Mouse (Mus musculus) cerebellum, adult 11 months (tissue): ENCODE data around the gene Pxdn.

Experiments used
- DNase-seq: peaks from one replicate; pipeline ENCODE4 v3.0.0; 2022

Pxdn gene

DNA sequence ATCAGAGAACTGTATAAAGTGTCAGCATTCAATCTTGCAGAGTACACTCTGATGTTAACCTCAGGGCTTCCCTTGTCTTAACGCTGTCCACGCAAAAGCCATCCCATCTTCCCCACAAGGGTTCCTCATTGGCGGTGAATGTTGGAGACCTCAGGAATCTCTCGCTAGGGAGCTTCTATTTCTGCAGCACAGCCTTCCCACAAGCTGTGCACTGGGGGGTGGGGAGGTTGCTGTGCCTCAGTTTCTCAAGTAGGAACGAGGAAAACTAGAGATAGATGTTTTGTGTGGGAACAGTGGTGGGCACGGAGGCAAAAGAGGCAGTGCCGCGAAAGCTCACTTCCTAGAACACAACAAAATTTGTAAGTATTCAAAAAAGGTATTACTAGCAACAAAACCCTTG, at the start of gene Pxdn:
Gene Pxdn (plus strand): TSS at position 301 of the 400 bp plus-strand sequence.
- DNase-seq: no peak

DNA sequence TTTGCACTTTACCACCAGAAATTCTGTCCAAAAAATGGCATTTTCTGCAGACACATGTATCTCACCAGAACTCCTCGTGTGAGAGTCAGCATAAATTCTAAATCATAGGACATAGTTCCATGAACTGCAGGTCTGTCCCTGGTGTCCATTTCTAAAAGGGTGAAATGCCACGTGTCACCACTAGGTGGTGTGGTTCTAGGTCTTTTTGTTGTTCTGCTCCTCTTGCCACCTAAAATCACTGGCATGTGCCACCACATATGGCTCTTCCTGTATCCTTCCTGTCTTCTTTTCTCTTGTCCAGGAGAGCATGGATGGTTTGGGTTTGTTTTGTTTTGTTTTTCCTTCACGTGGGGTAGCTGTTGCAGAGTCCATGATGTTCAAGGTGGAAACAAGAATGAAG, 42.7 kb upstream of the Pxdn start:
- no peak for DNase-seq

DNA sequence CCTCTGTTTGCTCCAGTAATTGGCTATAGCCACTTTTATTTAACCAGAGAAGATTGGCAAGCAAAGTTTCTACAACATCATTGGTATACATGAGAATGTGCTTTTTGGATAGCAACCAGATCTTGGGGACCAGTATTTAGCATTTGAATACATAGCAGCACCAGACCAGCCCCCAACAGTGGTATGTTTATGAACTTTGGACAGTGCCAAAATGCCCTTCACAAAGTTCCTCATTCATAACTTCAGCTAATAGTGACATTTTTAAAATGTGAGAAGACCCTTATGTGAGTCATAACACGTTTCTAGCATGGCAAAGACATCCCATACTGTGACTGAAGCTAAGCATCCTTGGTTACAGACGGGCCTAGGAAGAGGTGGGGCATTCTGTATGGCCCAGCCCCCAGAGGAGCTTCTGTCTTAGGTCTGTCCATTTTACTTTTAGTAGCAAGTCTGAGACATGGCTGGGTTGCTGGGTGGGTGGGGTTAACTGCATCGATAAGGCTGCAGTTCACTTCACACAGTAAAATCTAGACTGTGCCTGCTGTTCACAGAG, 39.8 kb upstream of the Pxdn start:
- no peak for DNase-seq

DNA sequence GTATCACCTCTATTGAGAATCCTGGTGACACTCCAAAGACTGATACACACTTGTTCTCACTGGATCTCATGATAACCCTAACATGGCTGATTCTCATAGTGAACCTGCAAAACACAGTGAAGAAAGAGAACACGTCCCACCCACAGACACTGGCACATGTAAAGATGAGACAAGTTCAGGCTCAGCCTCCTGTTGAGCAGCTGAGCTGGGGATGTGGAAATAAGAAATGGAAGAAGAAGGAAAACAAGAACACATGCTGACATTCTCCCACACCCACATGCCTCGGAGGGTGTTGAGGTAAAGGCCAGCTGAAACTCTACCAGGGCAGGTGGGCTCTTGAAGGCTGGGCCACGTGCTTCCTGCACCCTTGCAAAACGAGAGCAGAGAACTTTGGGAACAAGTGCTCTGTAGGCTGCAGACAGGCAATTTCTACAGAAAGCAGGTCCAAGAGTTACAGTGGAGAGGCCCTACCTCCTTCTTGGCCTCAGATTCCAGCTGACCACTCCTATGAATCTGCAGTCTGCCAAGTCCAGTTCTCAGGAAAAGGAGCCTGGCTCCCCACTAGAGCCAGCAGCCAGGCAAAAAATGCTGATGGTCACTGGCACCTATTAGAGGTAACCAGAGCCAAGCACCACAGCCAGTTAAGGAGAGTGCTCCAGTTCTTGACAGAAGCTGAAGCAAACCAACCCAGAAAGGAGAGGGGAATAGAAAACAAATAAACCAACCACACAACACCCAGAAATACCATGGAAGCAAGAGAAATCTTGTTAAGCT, 33.1 kb upstream of the Pxdn start:
- no peak for DNase-seq

DNA sequence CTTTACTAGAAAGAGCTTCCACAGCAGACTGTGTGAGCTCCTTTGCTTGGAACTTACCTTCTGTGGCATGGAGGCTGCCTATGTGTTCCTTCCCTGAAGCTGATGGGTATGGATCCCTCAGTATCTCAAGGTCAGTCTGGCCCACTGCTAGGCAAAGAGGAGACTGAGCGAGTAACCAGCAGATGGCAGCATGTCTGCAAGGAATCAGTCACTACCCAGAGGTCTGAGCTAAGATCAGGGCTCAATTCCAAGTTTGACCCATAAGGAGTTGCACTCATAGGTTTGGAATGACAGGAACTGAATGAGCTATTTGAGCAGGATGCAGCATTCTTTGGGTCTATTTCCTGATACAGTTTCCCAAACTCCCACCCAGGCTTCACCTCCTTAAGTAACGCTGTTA, 30.4 kb upstream of the Pxdn start:
- DNase-seq: no peak

DNA sequence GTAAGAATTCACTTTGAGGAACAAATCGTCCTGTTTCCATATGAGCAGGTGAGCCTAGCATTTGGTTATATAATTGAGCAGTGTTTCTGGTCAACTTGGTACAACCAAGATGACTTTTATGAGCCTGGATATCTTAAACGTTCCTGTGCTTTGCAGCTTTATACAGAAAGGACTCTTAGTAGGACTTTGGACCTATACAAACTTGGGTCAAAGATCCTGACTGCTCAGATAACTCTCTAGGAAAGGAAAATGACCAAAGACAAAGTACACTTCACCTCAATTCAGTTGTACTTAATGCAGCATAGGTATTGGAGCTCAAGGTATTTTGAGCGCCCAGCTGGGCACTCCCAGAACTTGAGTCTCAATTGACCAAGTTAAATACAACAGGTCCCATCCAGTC, 21.3 kb upstream of the Pxdn start:
- no peak for DNase-seq

DNA sequence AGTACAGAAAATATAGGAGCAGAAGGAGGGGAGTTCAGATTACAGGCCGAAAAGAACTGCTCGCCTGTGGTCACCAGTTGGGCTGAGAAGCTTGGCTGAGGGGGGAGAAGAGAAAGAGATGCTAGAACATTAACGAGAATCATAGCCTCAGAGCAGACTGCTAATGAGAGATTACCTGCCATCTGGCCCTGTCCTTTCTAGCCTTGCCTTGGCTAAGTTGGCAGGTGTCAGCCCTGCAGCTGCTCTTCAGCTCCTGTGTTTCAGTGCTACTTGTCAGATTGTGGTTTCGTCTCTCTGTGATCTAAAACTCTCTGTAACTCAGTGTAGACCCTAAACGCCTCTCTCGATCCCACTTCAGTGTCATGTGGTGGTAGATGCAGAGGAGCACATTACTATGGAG, 20.6 kb upstream of the Pxdn start:
- no peak for DNase-seq

DNA sequence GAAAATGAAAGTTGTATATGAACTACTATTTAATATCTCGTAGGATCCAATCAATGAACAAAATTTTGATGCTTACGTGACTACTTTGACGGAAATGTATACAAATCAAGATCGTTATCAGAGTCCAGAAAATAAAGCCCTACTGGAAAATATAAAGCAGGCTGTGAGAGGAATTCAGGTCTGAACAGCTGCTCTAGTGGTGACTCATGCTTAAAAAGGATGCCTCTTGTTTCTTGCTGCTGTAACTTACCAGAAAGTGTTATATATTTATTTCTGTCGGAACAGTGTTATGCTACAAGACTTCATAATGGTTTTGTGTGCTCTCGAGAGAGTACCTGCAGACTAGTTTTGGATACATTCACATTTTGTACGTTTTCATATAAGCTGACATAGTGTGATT, 17.1 kb upstream of the Pxdn start:
- no peak for DNase-seq

DNA sequence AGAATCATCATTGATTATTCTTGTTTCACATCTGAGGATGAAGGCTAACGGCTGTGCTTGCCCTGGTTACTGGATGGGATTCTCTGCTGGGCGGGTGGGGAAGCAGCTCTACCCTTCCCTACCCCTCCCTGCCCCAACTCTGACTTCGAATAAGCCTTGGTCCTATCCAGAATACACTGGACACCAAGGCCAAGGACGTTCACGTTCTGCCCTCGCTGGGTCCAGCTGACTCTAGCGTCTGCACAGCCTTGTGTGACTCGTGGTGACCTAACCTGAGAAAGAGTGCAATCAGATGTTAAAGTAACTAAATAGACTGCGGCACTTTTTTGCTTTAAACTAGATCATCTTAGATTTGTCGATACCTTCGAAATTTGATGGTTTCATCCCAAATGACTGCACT, 15.9 kb upstream of the Pxdn start:
- no peak for DNase-seq

DNA sequence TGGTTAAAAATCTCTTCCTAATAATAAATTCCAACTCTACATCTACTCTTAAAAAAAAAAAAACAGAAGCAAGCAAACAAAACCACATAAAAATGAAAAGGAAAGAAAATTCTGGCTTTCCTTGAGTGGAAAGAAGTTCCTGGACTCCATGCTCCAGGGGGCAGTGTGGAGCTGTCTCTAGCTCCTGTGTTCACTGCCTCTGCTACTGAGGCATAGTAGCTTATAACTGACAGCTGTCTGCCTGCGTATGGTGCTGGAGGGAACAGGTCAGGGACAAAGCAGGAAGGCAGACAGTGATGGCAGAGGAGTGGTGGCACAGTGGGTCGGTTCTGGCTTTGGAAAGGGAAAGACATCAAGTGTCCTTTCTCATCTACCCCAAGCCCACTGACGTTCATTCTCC, 10.5 kb upstream of the Pxdn start:
- DNase-seq: no peak

DNA sequence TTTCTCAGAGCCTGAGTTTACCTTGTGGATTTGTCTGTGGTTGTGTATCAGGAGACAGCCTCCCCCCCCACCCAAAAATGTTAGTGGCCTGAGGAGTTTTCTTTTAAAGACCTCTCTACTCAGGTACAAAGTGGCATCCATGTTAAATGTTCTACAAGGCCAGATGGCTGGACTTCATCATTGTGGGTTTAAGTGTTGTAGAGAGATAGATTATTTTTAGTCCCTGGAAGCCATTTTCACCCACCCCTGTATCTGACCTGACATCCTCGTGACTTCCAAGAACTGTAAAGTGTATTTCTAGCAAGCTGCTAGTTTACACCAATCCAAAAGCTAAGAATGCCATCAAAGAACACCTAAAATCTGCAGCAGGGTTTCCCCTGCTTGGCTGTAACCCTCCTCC, 6.8 kb upstream of the Pxdn start:
- no peak for DNase-seq

DNA sequence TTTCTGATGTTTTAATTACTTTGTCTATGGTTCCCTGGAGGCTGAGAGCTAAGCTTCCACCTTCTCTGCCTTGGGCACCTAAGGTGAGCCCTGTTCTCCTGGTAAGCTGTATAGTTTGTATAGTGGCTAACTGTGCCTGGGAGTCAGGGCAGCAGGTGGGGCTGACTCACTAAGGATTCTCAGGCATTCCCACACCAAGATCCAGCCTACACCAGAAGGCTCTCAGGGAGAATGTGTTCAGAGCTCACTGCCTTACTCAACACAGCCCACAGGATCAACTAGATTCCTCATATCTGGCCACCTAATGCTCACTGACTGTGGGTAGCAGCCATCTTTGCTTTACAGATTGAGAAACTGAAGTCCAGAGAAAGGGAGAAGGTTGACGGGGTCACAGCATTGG, 4.5 kb upstream of the Pxdn start:
- no peak for DNase-seq

DNA sequence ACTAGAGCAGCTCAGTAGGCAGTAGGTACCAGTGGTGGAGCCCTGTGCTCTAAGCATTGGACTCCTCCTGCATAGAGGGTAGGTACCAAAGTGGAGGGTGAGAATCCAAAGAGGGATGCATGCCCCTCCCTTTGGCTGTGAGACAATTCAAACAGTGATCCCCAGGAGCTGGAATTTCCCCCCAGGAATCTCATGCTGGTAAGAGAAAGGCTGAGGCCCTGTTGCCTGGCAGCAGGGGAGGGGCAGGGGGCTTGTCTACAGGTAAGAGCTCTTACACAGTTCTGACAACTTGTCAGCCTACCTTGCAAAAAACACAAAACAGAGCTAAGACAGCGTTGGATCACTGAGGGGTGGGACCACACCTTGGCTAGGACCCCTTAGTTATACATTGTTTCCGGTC, 3.9 kb upstream of the Pxdn start:
- DNase-seq: no peak

DNA sequence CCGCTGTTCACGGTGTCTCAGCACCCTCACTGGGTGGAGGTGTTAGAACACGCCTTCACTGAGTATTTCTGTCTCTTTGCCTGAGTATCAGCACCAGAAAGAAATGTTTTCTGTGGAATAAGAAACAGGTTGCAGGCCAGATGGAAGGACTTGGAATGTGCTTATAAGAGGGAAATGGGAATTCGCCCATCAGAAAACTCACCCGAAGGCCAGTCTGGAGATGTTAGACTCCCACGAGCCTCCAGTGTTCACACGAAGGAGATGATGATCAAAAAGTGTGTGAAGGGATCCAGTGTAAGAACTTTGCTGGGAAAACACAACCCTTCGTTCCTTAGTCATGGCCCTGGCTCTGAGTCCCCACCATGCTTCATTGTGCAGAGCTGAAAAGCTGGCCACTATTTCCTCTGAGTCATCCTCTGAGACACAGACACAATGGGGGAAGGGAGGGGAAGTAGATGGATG, 3.3 kb upstream of the Pxdn start:
- DNase-seq: no peak

DNA sequence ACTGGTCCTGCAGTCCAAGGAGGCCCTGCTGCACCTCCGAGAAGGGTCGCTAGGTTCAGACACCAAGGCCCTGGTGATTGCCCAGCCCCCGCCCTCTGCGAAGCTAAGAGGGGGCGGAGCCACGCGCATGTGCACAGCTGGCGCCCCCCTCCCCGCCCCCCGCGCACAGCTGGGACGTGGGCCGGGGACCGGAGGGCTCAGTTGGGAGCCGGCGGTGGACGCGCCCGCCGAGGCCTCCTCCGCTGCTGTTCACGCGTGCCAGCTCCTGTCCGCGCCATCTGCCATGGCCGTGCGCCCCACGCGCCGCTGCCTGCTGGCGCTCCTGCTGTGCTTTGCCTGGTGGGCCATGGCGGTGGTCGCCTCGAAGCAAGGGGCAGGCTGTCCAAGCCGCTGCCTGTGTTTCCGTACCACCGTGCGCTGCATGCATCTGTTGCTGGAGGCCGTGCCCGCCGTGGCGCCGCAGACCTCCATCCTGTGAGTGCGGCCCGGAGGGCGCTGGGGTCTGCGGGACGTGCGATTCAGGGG, 505 bp downstream of the Pxdn start:
- DNase-seq: no peak

DNA sequence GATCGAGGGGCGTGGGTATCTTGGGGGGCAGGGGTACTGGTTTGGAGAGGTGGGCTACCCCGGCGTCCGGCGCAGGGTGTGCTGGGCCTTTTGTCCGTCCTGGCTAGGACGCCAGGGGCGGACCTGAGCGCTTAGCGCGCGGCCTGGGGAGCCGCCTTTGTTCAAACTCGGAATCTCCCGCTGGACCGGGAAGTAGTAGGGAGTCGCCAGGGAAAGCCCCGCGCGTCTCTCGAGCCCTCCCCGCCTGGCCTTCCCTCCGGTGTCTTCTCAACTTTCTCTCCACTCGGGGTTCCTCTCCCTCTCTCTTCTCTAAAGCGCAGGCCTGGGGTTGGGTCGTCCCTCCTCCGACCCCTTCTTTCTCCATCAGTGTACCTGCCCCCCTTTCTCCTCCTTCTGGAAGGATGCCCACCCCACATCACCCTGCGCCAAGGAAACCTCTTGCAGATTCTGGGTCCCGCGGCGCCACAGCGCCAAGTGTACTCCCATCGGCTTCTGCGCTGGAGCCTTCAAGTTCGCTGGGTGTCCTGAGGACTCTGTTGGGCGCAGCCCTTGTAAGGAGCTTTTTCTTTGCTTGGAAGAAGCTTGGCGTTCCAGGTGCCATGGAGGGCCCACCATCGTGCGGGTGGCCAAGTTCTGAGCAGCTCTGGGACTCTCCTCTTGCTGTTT, 1.1 kb downstream of the Pxdn start:
- no peak for DNase-seq

DNA sequence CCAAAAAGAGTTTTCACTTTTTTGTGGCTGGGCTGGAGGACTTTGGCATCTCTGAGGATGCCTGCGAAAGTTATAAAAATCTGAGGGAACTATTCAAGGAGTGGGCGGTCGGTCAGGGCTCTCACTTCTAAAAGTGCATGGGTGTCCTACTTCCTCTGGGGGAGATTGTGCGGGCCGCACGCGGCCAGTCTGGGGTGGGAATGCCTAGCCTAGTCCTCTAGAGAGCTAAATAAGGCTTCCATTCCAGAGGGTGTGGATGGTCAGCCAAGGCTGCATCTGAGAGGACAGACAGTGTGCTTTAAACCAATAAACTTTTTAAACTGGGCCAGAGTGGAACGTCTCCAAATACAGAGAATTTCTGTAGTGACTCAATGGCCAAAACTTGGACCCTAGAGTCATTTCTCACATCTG, 1.9 kb downstream of the Pxdn start:
- no peak for DNase-seq

DNA sequence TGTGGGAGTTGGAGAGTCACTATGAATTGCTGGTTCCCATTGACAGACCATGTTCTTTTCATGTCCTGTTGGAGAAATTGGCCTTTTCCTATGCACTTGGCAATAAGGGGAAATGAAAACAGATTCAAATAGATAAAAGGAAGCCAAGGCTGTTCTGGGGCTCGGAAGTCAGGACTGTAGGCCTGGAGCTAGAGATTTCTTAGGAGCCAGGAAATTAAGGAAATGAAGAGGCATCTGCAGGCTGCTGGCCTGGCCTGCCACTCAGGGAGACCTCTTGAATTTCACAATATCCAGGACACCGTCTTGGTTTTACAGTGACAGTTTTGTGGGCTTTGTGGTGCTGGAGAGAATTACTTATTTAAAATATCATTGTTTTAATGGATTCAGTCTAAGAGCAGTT, 5.0 kb downstream of the Pxdn start:
- no peak for DNase-seq

DNA sequence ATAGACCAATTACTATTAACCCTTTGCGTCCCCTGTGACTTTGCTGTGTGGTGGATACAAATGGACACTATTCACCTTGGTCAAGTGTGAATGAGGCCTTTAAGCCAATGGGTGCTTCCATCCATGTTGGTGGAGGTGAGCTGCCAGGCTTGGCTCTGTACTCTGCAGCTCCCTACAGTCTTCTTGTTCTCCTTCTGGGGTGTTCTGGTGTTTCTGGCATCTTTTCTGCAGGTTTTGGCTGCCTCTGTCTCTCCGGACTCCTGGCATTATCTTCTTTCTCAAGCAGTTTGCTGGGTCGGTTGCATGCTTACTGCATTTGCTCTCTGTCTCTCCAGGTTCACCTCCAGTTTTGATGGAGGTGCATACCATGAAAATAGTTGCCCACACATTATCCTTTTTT, 7.2 kb downstream of the Pxdn start:
- DNase-seq: no peak

DNA sequence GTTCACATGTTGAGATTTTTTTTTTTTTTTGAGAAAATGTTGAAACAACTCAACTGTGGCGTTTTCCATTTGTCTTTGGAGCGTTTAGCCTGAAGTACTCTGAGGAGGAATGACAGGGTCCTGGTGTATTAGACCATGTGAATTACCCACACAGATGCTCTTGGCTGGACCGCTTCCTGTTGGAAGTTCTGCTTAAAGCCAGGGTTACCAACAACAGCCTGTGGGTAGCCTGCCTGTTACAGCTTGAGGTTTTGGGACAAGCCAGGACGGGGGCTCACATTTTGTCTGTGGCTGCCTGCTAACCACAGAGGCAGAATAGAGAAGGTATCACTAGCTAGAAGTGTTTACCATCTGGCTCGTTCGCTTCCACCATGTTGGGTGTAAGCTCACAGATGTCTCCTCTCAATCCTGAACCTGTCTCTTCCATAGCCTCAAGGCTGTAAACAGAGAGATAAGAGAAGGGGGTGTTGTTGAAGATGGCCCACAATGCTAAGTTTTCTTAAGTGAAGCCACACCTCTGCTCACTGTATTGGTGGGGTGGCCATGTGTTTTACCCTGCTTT, 7.9 kb downstream of the Pxdn start:
- no peak for DNase-seq

DNA sequence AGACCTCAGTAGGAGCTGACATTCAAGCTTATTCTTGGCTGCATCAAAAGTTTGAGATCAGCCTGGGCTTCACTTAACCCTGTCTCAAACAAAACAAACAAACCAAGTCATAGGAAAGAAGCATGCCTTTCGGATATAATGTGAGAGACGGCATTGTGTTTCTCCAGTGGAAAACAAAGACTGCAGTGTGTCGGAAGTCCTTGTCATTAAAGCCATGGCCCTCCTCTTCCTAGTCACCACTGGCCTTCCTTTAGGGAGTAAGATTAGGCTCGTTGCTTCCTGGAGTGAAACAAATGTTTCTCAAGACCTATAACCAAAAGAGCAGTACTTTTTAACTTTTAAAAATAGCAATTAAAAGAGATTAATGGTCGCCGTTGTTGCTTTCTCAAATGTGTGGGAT, 13.6 kb downstream of the Pxdn start:
- DNase-seq: no peak

DNA sequence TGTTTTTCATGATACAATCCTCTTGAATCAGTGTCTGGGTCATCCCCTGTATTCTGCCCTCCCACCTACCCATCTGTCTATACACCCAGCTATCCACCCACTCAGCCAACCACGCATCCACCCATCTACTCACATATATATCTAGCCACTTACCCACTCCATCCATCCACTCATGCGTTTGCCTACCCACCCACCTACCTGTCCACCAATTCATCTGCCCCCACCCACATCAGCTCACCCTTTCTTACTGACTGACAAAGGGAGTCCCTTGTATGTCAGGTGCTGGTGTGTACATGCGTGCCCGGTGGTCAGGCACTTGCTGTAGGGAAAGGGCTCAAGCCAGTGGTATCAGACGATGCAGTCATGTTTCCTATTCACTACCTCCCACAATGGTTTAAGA, 14.1 kb downstream of the Pxdn start:
- DNase-seq: no peak

DNA sequence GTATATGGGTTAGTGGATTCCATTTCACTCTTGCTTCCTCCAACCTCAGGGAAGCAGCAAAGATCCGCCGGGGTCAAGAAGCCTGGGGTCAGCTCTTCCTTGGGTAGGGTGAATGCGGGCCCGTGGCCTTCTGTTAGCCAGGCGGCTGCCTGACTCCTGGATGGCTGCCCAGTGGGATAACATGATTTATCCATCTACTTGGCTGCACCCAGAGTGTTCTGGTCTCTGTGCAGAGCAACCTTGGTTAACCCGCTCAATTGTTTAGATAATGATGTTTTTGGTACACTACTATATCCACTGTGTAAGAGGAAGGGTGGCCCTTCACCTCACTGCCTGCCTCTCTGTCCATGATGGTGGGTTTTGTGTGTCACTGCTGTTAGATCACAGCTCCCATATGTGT, 14.7 kb downstream of the Pxdn start:
- DNase-seq: no peak

DNA sequence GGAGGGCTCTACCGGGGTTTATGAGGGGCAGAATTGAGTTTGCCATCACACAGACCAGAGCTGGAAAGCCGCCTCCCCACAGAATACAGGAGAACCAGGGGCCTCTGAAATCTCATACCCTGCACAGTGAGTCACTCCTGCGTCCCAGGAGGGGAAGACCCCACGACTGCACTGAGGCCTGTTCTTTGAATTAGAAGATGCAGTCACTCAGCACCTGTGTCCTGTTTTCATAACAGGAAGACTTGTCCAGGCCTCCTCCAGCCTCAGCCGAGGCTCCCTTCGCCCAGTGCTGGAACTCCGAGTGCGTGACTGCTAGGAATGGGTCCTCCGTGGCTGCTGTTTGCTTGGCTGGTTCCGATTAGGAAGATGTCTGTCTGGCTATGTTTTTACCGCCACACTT, 16.6 kb downstream of the Pxdn start:
- DNase-seq: no peak
